Mouse (Mus musculus): ENCODE measurements around the gene Fxyd6. TPM values are rescaled to one million over a fixed set of nuclear protein-coding genes. Genes with fewer than 3 reads are reported as not detected.
A peak's percentile ranks its signal among the peaks of the same experiment; 100 is the strongest.

The Fxyd6 gene
- polyA plus RNA-seq, 1 experiment from 2014 or later, result 34.9 TPM

DNA sequence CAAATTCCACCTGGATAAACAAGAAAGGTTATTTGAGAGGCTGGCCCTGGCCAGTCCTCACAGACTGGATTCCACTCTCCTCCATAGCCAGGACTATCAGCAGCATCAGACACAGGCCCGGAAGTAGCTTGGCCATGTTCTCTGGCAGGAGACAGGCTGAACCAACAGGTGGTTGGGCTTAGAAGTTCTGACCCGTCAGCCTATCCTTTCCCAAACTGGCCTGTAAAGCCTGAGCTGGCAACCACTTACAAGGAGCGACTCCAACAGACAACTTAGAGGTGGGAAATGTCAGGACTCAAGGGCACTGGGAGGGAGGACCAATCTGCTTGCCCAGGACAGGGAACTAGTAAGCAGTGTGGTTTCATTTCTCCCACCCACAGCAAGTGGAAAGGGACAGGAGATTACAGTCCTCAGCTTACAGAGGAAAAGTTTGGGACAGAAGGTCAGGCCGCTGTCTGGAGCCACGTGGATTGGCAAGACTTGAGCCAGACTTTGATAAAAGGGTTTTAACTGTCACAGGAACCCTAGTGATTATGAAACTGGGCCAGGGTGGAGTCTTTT lies 1.6 kb upstream of the Fxyd6 start:
- WGBS, result 32% methylated on average over 5 of the region's 5 CpGs
- no peak overlapping the region for H3K4me3 ChIP-seq (ENCODE audit: low read length)
- H3K9me3 ChIP-seq (replicated peaks; ENCODE audit: control insufficient read depth, low read length), result no peaks in the 10 kb centered on the region
- peaks cover 7% of the 10 kb centered on the region for H3K4me1 ChIP-seq (ENCODE audit: control insufficient read depth, insufficient read depth, low read length)
- no peak overlapping the region for H3K4me2 ChIP-seq (ENCODE audit: low read depth, low read length)
- H3K27me3 ChIP-seq (ENCODE audit: control insufficient read depth, insufficient read depth, low read length), result peaks cover 13% of the 10 kb centered on the region
- no peak for ATAC-seq (replicated peaks; ENCODE audit: extremely low read depth, insufficient read depth, low FRiP score)
- no peaks in the 10 kb centered on the region for H3K36me3 ChIP-seq (ENCODE audit: control insufficient read depth, insufficient read depth)
- no peak overlapping the region for H3K27ac ChIP-seq (ENCODE audit: low read length)
- no peak overlapping the region for H3K9ac ChIP-seq (ENCODE audit: low read length)

DNA sequence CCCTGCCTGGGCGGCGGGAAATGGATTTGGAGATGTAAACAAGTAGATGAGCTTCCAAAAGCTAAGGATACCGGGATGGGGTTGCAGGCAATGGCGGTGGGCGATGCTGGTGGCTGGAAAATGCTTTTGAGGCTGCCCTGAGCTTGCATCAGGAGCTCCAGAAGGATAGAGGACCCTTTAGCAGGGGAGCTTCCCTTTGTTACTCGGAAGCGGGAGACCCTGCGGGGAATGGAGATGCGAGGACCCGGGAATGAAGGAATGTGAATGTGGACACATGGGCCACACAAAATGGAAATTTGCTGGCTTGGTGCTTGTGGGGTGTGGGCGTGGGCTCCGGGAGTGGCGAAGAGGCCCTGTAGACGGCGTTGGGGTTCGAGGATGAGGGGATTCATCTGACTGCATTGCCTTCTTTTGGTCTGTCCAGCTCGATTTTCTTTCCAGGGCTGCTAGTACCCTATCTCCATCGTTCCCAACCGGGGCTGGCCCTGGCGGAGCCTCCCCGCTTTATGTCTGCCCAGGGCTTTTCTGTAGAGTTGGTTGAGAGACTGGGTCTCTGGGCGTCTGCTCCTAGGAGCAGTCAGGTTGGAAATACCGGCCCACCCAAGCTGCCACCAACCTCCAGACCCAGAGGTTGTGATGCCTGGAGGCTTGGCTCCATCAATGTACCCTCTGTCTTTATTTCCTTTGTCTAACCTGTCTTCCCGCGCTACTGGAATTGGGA lies 791 bp downstream of the Fxyd6 start:
- Histone ChIP-seq H3K4me2 (ENCODE audit: low read depth, low read length) (peak overlapping the region; percentile 86), H3K36me3 (ENCODE audit: control insufficient read depth, insufficient read depth) (no peaks in the 10 kb centered on the region), H3K4me3 (ENCODE audit: low read length) (peak overlapping the region; percentile 58), H3K9me3 (replicated peaks; ENCODE audit: control insufficient read depth, low read length) (no peaks in the 10 kb centered on the region), H3K9ac (ENCODE audit: low read length) (peak overlapping the region; percentile 68), H3K27ac (ENCODE audit: low read length) (no peak overlapping the region), H3K27me3 (ENCODE audit: control insufficient read depth, insufficient read depth, low read length) (peaks cover 13% of the 10 kb centered on the region), H3K4me1 (ENCODE audit: control insufficient read depth, insufficient read depth, low read length) (peaks cover 7% of the 10 kb centered on the region)
- no peak for ATAC-seq (replicated peaks; ENCODE audit: extremely low read depth, insufficient read depth, low FRiP score)
- 11% methylated on average over 25 of the region's 25 CpGs for WGBS

DNA sequence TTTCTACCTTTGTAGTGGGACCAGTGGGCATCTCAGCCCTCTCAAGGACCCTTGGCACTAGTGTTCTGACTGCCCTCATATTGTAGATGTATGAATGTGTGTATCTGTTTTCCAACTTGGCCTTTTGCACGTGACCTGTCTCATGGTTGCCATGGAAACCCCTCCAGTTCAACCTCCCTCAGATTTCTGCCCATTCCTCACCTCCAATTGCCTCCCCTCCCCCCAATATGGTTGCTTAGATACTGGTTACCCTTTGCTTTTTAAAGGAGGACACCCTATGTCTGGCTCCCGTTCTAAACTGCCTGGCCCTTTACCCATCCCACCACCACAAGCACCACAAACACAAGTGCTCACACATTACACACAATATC lies 1.3 kb downstream of the Fxyd6 start:
- H3K27me3 ChIP-seq (ENCODE audit: control insufficient read depth, insufficient read depth, low read length), result peaks cover 13% of the 10 kb centered on the region
- peak overlapping the region; percentile 58 for H3K4me3 ChIP-seq (ENCODE audit: low read length)
- H3K36me3 ChIP-seq (ENCODE audit: control insufficient read depth, insufficient read depth), result no peaks in the 10 kb centered on the region
- no peak overlapping the region for H3K9ac ChIP-seq (ENCODE audit: low read length)
- no peak overlapping the region for H3K27ac ChIP-seq (ENCODE audit: low read length)
- peaks cover 7% of the 10 kb centered on the region for H3K4me1 ChIP-seq (ENCODE audit: control insufficient read depth, insufficient read depth, low read length)
- ATAC-seq (replicated peaks; ENCODE audit: extremely low read depth, insufficient read depth, low FRiP score), result no peak
- peak overlapping the region; percentile 86 for H3K4me2 ChIP-seq (ENCODE audit: low read depth, low read length)
- WGBS, result 50% methylated on average over 2 of the region's 2 CpGs
- H3K9me3 ChIP-seq (replicated peaks; ENCODE audit: control insufficient read depth, low read length), result no peaks in the 10 kb centered on the region

DNA sequence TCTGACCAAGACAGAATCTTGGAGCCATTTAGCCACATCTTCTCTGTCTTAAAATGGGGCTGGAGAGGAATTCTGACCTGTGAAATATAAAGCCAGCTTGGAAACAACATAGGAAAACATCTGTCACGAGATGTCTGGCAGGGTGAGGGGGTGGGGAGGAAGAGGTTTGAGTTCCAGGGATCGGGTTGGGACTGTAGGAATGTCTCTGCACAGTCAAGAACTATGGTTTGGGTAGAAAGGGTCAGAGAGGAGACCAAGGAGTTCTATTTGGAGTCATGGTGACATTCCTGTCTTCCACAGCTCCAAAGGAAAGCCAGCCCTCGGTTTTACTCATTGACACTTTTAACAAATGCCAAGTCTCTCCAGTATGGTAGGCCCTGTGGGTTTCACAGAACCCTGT lies 3.9 kb downstream of the Fxyd6 start:
- no peak overlapping the region for H3K9ac ChIP-seq (ENCODE audit: low read length)
- 53% methylated on average over 3 of the region's 3 CpGs for WGBS
- H3K36me3 ChIP-seq (ENCODE audit: control insufficient read depth, insufficient read depth), result no peaks in the 10 kb centered on the region
- H3K9me3 ChIP-seq (replicated peaks; ENCODE audit: control insufficient read depth, low read length), result no peaks in the 10 kb centered on the region
- H3K4me3 ChIP-seq (ENCODE audit: low read length), result no peak overlapping the region
- H3K4me1 ChIP-seq (ENCODE audit: control insufficient read depth, insufficient read depth, low read length), result no peaks in the 10 kb centered on the region; the same call in 1 of the 2 replicates
- H3K27me3 ChIP-seq (ENCODE audit: control insufficient read depth, insufficient read depth, low read length), result peaks cover 13% of the 10 kb centered on the region
- H3K4me2 ChIP-seq (ENCODE audit: low read depth, low read length), result no peak overlapping the region
- no peak overlapping the region for H3K27ac ChIP-seq (ENCODE audit: low read length)
- no peak for ATAC-seq (replicated peaks; ENCODE audit: extremely low read depth, insufficient read depth, low FRiP score)

DNA sequence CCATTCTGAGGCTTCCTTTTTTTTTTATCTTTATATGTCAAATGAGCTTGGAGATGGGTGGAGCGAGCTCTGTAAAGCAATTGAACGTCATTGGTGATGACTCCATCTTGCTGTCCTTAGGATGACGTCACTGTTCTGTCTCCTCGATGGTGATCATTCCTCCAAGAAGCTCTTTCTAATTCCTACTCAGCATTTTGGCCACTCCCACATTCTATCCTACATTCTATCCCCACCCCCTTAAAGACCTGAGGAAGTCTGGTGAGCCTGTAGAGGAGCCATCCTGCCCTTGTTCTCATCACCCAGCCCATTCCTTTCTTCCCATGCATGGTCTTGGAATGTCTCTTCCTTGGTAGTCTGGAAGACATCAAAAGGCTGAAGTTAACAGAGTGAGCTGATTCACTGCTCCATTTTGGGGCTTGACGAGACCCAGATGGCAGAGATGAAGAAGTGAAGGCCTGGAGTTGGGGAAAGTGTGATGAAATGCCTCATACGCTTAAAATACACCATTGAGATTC lies 5.1 kb downstream of the Fxyd6 start:
- 82% methylated on average over 6 of the region's 6 CpGs for WGBS

GRCm38 (mm10) chr9:45376427-45376826 lies 6.4 kb downstream of the Fxyd6 start:
- 37% methylated on average over 4 of the region's 4 CpGs for WGBS
- ATAC-seq (replicated peaks; ENCODE audit: extremely low read depth, insufficient read depth, low FRiP score), result no peak

More for the DNA sequence above, 5.1 kb downstream of the Fxyd6 start:
- ATAC-seq (replicated peaks; ENCODE audit: extremely low read depth, insufficient read depth, low FRiP score), result no peak
- Histone ChIP-seq H3K4me1 (ENCODE audit: control insufficient read depth, insufficient read depth, low read length) (no peaks in the 10 kb centered on the region; the same call in 1 of the 2 replicates), H3K36me3 (ENCODE audit: control insufficient read depth, insufficient read depth) (no peaks in the 10 kb centered on the region), H3K9me3 (replicated peaks; ENCODE audit: control insufficient read depth, low read length) (no peaks in the 10 kb centered on the region), H3K27me3 (ENCODE audit: control insufficient read depth, insufficient read depth, low read length) (peaks cover 9% of the 10 kb centered on the region), H3K9ac (ENCODE audit: low read length) (no peak overlapping the region), H3K4me2 (ENCODE audit: low read depth, low read length) (no peak overlapping the region), H3K4me3 (ENCODE audit: low read length) (no peak overlapping the region), H3K27ac (ENCODE audit: low read length) (no peak overlapping the region)

GRCm38 (mm10) chr9:45376883-45377282 lies 6.9 kb downstream of the Fxyd6 start:
- H3K9me3 ChIP-seq (replicated peaks; ENCODE audit: control insufficient read depth, low read length), result no peaks in the 10 kb centered on the region
- no peak overlapping the region for H3K4me2 ChIP-seq (ENCODE audit: low read depth, low read length)
- no peak for ATAC-seq (replicated peaks; ENCODE audit: extremely low read depth, insufficient read depth, low FRiP score)
- no peak overlapping the region for H3K4me3 ChIP-seq (ENCODE audit: low read length)
- H3K4me1 ChIP-seq (ENCODE audit: control insufficient read depth, insufficient read depth, low read length), result no peaks in the 10 kb centered on the region
- H3K36me3 ChIP-seq (ENCODE audit: control insufficient read depth, insufficient read depth), result no peaks in the 10 kb centered on the region
- H3K9ac ChIP-seq (ENCODE audit: low read length), result no peak overlapping the region
- no peaks in the 10 kb centered on the region for H3K27me3 ChIP-seq (ENCODE audit: control insufficient read depth, insufficient read depth, low read length)
- WGBS, result 69% methylated on average over 2 of the region's 2 CpGs
- H3K27ac ChIP-seq (ENCODE audit: low read length), result no peak overlapping the region

More at GRCm38 (mm10) chr9:45376427-45376826, 6.4 kb downstream of the Fxyd6 start:
- H3K27me3 ChIP-seq (ENCODE audit: control insufficient read depth, insufficient read depth, low read length), result peaks cover 4% of the 10 kb centered on the region; the same call in 1 of the 2 replicates
- H3K4me2 ChIP-seq (ENCODE audit: low read depth, low read length), result no peak overlapping the region
- H3K4me1 ChIP-seq (ENCODE audit: control insufficient read depth, insufficient read depth, low read length), result no peaks in the 10 kb centered on the region
- H3K27ac ChIP-seq (ENCODE audit: low read length), result no peak overlapping the region
- no peaks in the 10 kb centered on the region for H3K36me3 ChIP-seq (ENCODE audit: control insufficient read depth, insufficient read depth)
- no peaks in the 10 kb centered on the region for H3K9me3 ChIP-seq (replicated peaks; ENCODE audit: control insufficient read depth, low read length)
- no peak overlapping the region for H3K4me3 ChIP-seq (ENCODE audit: low read length)
- H3K9ac ChIP-seq (ENCODE audit: low read length), result no peak overlapping the region

- H3K9ac ChIP-seq (ENCODE audit: low read length), result no peak overlapping the region
- H3K4me2 ChIP-seq (ENCODE audit: low read depth, low read length), result no peak overlapping the region
- H3K9me3 ChIP-seq (replicated peaks; ENCODE audit: control insufficient read depth, low read length), result no peaks in the 10 kb centered on the region
- no peaks in the 10 kb centered on the region for H3K36me3 ChIP-seq (ENCODE audit: control insufficient read depth, insufficient read depth)
- H3K27me3 ChIP-seq (ENCODE audit: control insufficient read depth, insufficient read depth, low read length), result no peaks in the 10 kb centered on the region
- WGBS, result 56% methylated on average over 10 of the region's 10 CpGs
- ATAC-seq (replicated peaks; ENCODE audit: extremely low read depth, insufficient read depth, low FRiP score), result no peak
- H3K27ac ChIP-seq (ENCODE audit: low read length), result no peak overlapping the region
- H3K4me1 ChIP-seq (ENCODE audit: control insufficient read depth, insufficient read depth, low read length), result no peaks in the 10 kb centered on the region
- H3K4me3 ChIP-seq (ENCODE audit: low read length), result no peak overlapping the region
These were observed 10.6 kb downstream of the Fxyd6 start for GRCm38 (mm10) chr9:45380411-45381251.

GRCm38 (mm10) chr9:45382336-45382735 lies 12.4 kb downstream of the Fxyd6 start:
- no peaks in the 10 kb centered on the region for H3K36me3 ChIP-seq (ENCODE audit: control insufficient read depth, insufficient read depth)
- no peak overlapping the region for H3K4me3 ChIP-seq (ENCODE audit: low read length)
- H3K27ac ChIP-seq (ENCODE audit: low read length), result no peak overlapping the region
- WGBS, result 54% methylated on average over 5 of the region's 5 CpGs
- H3K9me3 ChIP-seq (replicated peaks; ENCODE audit: control insufficient read depth, low read length), result no peaks in the 10 kb centered on the region
- H3K9ac ChIP-seq (ENCODE audit: low read length), result no peak overlapping the region
- no peaks in the 10 kb centered on the region for H3K4me1 ChIP-seq (ENCODE audit: control insufficient read depth, insufficient read depth, low read length)
- H3K4me2 ChIP-seq (ENCODE audit: low read depth, low read length), result no peak overlapping the region
- no peaks in the 10 kb centered on the region for H3K27me3 ChIP-seq (ENCODE audit: control insufficient read depth, insufficient read depth, low read length)
- no peak for ATAC-seq (replicated peaks; ENCODE audit: extremely low read depth, insufficient read depth, low FRiP score)
